Mouse (Mus musculus): ENCODE results near the gene Fst. TPM values are rescaled to one million over a fixed set of nuclear protein-coding genes. Genes with fewer than 3 reads are reported as not detected.

Fst gene
- total and polyA plus RNA-seq, 2 experiments from 2014 or later, result 1.7 to 3.9 TPM

DNA sequence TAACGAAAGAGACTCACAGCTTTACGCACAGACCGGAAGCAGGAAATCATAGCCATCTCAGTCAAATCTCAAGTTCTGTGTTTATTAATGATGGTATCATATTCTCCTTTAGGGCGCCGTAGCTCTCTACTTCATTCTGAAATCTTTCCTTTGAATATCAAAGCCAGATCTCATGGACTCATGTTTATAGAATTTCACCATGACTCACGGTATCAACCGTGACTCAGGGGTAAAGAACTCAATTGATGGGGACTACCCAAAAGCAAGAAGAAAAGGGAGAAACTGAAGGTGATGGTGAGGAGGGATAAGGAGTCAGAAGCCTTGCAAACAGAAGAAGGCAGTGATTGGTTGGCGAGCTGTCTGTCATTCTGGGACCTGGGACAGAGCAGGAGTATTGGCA lies 38.5 kb downstream of the Fst start:
- H3K36me3 ChIP-seq (ENCODE audit: insufficient read depth, low read length), result no peaks in the 10 kb centered on the region
- DNase-seq (ENCODE audit: low spot score) (no peak), ATAC-seq (no peak)
- no peaks in the 10 kb centered on the region for H3K27me3 ChIP-seq (ENCODE audit: insufficient read depth, low read length)
- TF ChIP-seq CTCF (IDR thresholded peaks at IDR 0.05; ENCODE audit: low read depth), result no peak
- WGBS, result 89% methylated on average over 8 of the region's 8 CpGs
- H3K9me3 ChIP-seq (ENCODE audit: low read length), result no peaks in the 10 kb centered on the region
- no peak overlapping the region for H3K9ac ChIP-seq (replicated peaks; ENCODE audit: low read length)
- H3K4me3 ChIP-seq (ENCODE audit: low read length), result no peak overlapping the region
- H3K4me2 ChIP-seq (ENCODE audit: low read depth, low read length), result no peak overlapping the region
- H3K4me1 ChIP-seq (ENCODE audit: insufficient read depth, low read length), result no peaks in the 10 kb centered on the region
- no peak overlapping the region for H3K27ac ChIP-seq

DNA sequence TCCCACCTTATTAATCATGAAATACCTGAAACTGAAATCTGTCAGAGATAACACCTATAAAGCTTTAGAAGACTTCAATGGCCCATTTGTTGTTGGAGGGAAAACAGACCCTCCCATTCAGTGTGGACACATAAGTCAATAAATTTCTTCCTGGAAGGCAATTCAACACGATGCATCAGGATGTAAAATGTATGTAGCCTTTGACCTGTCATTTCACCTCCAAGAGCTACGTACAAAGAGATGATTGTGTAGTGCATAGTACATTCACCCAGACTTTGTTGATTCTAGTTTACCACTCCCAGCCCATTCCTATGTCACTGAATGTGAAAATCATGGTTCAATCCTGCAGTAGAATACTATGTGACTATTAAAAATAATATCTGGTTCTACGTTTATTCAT lies 39.4 kb downstream of the Fst start:
- 81% methylated on average over 3 of the region's 3 CpGs for WGBS
- no peak for DNase-seq (ENCODE audit: low spot score)

GRCm38 (mm10) chr13:114412326-114412725 lies 46.4 kb downstream of the Fst start:
- ATAC-seq (no peak), DNase-seq (ENCODE audit: low spot score) (no peak)
- TF ChIP-seq CTCF (IDR thresholded peaks at IDR 0.05; ENCODE audit: low read depth), result no peak

More for the DNA sequence above, 39.4 kb downstream of the Fst start:
- no peak overlapping the region for H3K4me3 ChIP-seq (ENCODE audit: low read length)
- no peaks in the 10 kb centered on the region for H3K9me3 ChIP-seq (ENCODE audit: low read length)
- no peak overlapping the region for H3K9ac ChIP-seq (replicated peaks; ENCODE audit: low read length)
- H3K36me3 ChIP-seq (ENCODE audit: insufficient read depth, low read length), result no peaks in the 10 kb centered on the region
- H3K27ac ChIP-seq, result no peak overlapping the region
- no peak overlapping the region for H3K4me2 ChIP-seq (ENCODE audit: low read depth, low read length)
- no peak for TF ChIP-seq CTCF (IDR thresholded peaks at IDR 0.05; ENCODE audit: low read depth)
- no peak for ATAC-seq
- no peaks in the 10 kb centered on the region for H3K4me1 ChIP-seq (ENCODE audit: insufficient read depth, low read length)
- H3K27me3 ChIP-seq (ENCODE audit: insufficient read depth, low read length), result no peaks in the 10 kb centered on the region

DNA sequence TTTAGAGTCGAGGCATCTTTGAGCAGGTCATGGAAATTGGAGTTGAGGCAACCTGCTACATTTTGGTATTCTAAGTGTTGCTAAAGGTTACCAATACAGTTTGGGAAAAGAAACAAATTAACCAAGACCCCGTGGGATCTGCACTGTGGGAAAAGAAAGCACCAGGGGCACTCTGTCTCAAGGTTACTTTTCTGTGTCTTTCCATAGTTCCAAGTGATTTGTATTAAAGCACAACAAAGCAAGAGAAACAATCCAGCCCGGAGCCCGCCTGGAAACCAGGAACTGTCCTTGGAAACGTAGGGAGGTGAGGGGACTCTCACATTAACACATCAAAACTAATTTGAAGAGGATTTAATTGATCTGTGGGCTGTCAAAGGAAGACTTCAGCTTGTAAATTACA lies 51.9 kb downstream of the Fst start:
- no peaks in the 10 kb centered on the region for H3K36me3 ChIP-seq (ENCODE audit: insufficient read depth, low read length)
- H3K4me2 ChIP-seq (ENCODE audit: low read depth, low read length), result no peak overlapping the region
- WGBS, result 6% methylated on average over 5 of the region's 5 CpGs
- no peak overlapping the region for H3K27ac ChIP-seq
- H3K4me3 ChIP-seq (ENCODE audit: low read length), result no peak overlapping the region
- H3K4me1 ChIP-seq (ENCODE audit: insufficient read depth, low read length), result no peaks in the 10 kb centered on the region
- no peaks in the 10 kb centered on the region for H3K27me3 ChIP-seq (ENCODE audit: insufficient read depth, low read length)
- TF ChIP-seq CTCF (IDR thresholded peaks at IDR 0.05; ENCODE audit: low read depth), result no peak
- no peak overlapping the region for H3K9ac ChIP-seq (replicated peaks; ENCODE audit: low read length)
- no peaks in the 10 kb centered on the region for H3K9me3 ChIP-seq (ENCODE audit: low read length)
- ATAC-seq (no peak), DNase-seq (ENCODE audit: low spot score) (no peak)

More at GRCm38 (mm10) chr13:114412326-114412725, 46.4 kb downstream of the Fst start:
- Histone ChIP-seq H3K36me3 (ENCODE audit: insufficient read depth, low read length) (no peaks in the 10 kb centered on the region), H3K4me3 (ENCODE audit: low read length) (no peak overlapping the region), H3K9me3 (ENCODE audit: low read length) (no peaks in the 10 kb centered on the region), H3K9ac (replicated peaks; ENCODE audit: low read length) (no peak overlapping the region), H3K27me3 (ENCODE audit: insufficient read depth, low read length) (no peaks in the 10 kb centered on the region), H3K4me1 (ENCODE audit: insufficient read depth, low read length) (no peaks in the 10 kb centered on the region), H3K27ac (no peak overlapping the region), H3K4me2 (ENCODE audit: low read depth, low read length) (no peak overlapping the region)

DNA sequence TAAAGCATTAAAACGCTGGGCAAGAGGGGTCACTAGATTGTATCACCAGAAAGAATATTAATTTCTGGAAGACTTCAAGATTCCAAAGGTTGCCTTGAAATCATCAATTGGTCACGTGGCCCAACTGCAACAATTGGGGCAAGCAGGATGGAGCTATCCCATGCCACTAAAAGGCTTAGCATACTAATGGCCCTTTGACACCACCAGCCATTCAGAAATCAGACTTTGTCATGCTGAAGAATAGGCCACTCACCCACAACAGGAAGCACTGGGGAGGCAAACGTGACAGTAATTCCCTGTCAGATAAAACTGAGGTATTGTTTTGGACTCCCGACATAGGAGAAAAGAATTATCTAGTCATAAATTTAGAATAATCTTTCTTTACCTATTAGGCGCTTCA lies 52.3 kb downstream of the Fst start:
- no peak for DNase-seq (ENCODE audit: low spot score)
- no peaks in the 10 kb centered on the region for H3K9me3 ChIP-seq (ENCODE audit: low read length)
- no peaks in the 10 kb centered on the region for H3K4me1 ChIP-seq (ENCODE audit: insufficient read depth, low read length)
- 15% methylated on average over 5 of the region's 5 CpGs for WGBS
- no peak for ATAC-seq
- H3K9ac ChIP-seq (replicated peaks; ENCODE audit: low read length), result no peak overlapping the region
- no peak overlapping the region for H3K27ac ChIP-seq
- no peak for TF ChIP-seq CTCF (IDR thresholded peaks at IDR 0.05; ENCODE audit: low read depth)
- H3K4me2 ChIP-seq (ENCODE audit: low read depth, low read length), result no peak overlapping the region
- H3K4me3 ChIP-seq (ENCODE audit: low read length), result no peak overlapping the region
- no peaks in the 10 kb centered on the region for H3K27me3 ChIP-seq (ENCODE audit: insufficient read depth, low read length)
- H3K36me3 ChIP-seq (ENCODE audit: insufficient read depth, low read length), result no peaks in the 10 kb centered on the region

GRCm38 (mm10) chr13:114405100-114405715 lies 53.5 kb downstream of the Fst start:
- no peaks in the 10 kb centered on the region for H3K27me3 ChIP-seq (ENCODE audit: insufficient read depth, low read length)
- H3K9ac ChIP-seq (replicated peaks; ENCODE audit: low read length), result no peak overlapping the region
- H3K36me3 ChIP-seq (ENCODE audit: insufficient read depth, low read length), result no peaks in the 10 kb centered on the region
- WGBS, result 82% methylated on average over 9 of the region's 9 CpGs
- no peaks in the 10 kb centered on the region for H3K4me1 ChIP-seq (ENCODE audit: insufficient read depth, low read length)
- TF ChIP-seq CTCF (IDR thresholded peaks at IDR 0.05; ENCODE audit: low read depth), result no peak
- H3K9me3 ChIP-seq (ENCODE audit: low read length), result no peaks in the 10 kb centered on the region
- no peak for ATAC-seq
- no peak for DNase-seq (ENCODE audit: low spot score)
- H3K27ac ChIP-seq, result no peak overlapping the region
- H3K4me3 ChIP-seq (ENCODE audit: low read length), result no peak overlapping the region
- H3K4me2 ChIP-seq (ENCODE audit: low read depth, low read length), result no peak overlapping the region

Other genes with a start within 250 kb of the Fst start
- gene Ndufs4, start 70.7 kb downstream of the Fst start, total RNA-seq (2014; rRNA removed), result 47.7 and 58.1 TPM in 2 replicates
- gene Ndufs4, start 70.7 kb downstream of the Fst start, polyA plus RNA-seq (2015; fragmentation: Nextera tagmentation; extraction: Ambion mirVana), result 422 and 423 TPM in 2 replicates